Mouse (Mus musculus) liver, embryonic 14.5 days (tissue): ENCODE results near the gene Fbln1. TPM values are rescaled to one million over a fixed set of nuclear protein-coding genes. Genes with fewer than 3 reads are reported as not detected.

ENCODE experiments used
- ATAC-seq: fragments of 200-750 bp; cut with Nextera tagmentation; 2 replicates; pipeline ENCODE4 v1.8.0; 2017; ENCODE audit warnings: moderate number of reproducible peaks, mild to moderate bottlenecking, moderate library complexity; ENCODE audit not compliant: insufficient read depth
- DNase-seq, 3 experiments: peaks; one replicate each; pipeline ENCODE4 v3.0.0-alpha.2; 2012 to 2013; ENCODE audit warnings: low read depth in 3 of 3, low spot score in 3 of 3
- H3K27ac ChIP-seq: fragments of 300-500 bp; sonication (generic); 2 replicates; pipeline ENCODE4 v1.5.1; 2014; ENCODE audit warnings: moderate library complexity, mild to moderate bottlenecking, control low read depth, inconsistent platforms
- H3K27me3 ChIP-seq: fragments of 300-500 bp; sonication (generic); 2 replicates; pipeline ENCODE4 v1.6.1; 2014; ENCODE audit warnings: mild to moderate bottlenecking, low read length, moderate library complexity; ENCODE audit not compliant: control insufficient read depth, insufficient read depth
- H3K36me3 ChIP-seq: fragments of 300-500 bp; sonication (generic); replicated peaks from 2 replicates; pipeline ENCODE4 v1.6.1; 2014; ENCODE audit warnings: low read depth; ENCODE audit not compliant: control insufficient read depth, insufficient read depth
- H3K4me1 ChIP-seq, 2 experiments: fragments of 200-500 bp in 1 of 2; fragments of 300-500 bp in 1 of 2; sonication (generic) in 1 of 2; replicated peaks; 2 replicates each; pipeline ENCODE4 v1.6.1; 2012 to 2014; ENCODE audit warnings: antibody characterized with exemption in 1 of 2, inconsistent platforms in 1 of 2, low read length in 1 of 2; ENCODE audit not compliant: control insufficient read depth in 2 of 2, insufficient read depth in 2 of 2
- H3K4me2 ChIP-seq: fragments of 300-500 bp; sonication (generic); 2 replicates; pipeline ENCODE4 v1.6.1; 2014; ENCODE audit warnings: low read depth, mild to moderate bottlenecking, control low read depth, moderate library complexity
- H3K4me3 ChIP-seq, 2 experiments: fragments of 200-500 bp in 1 of 2; fragments of 300-500 bp in 1 of 2; sonication (generic) in 1 of 2; 2 replicates each; pipeline ENCODE4 v1.5.1; 2012 to 2014; ENCODE audit warnings: low read depth in 2 of 2, low read length in 2 of 2, mild to moderate bottlenecking in 2 of 2, control low read depth in 1 of 2, inconsistent platforms in 1 of 2, moderate library complexity in 1 of 2; ENCODE audit not compliant: insufficient read depth in 1 of 2
- H3K9ac ChIP-seq: fragments of 300-500 bp; sonication (generic); replicated peaks from 2 replicates; pipeline ENCODE4 v1.6.1; 2014; ENCODE audit warnings: mild to moderate bottlenecking, control low read depth, moderate library complexity
- H3K9me3 ChIP-seq: fragments of 300-500 bp; sonication (generic); 2 replicates; pipeline ENCODE4 v1.6.1; 2016; ENCODE audit warnings: low read length, mixed read lengths; ENCODE audit not compliant: control insufficient read depth
- CTCF ChIP-seq: IDR thresholded peaks from 2 replicates; pipeline ENCODE4 v1.5.1; 2016; ENCODE audit warnings: antibody characterized with exemption, low read depth, control low read depth
- EP300 ChIP-seq: IDR thresholded peaks from 2 replicates; pipeline ENCODE4 v1.6.1; 2016; ENCODE audit warnings: antibody characterized with exemption, low read depth
- whole genome bisulfite sequencing: fragments of 180-500 bp; shearing (Covaris S2); extraction: QIAGEN DNeasy Blood & Tissue Kit; methylation state at CpG from one replicate; pipeline ENCODE4 v1.1.7; 2014; ENCODE audit not compliant: insufficient replicate concordance; 5-methylcytosine and 5-hydroxymethylcytosine counted together
- polyA plus RNA-seq, 2 experiments: library from polyadenylated mRNA; depleted of rRNA in 1 of 2; stranded (reverse) in 1 of 2; unstranded in 1 of 2; fragments of >200 nt; fragmentation: Nextera tagmentation in 1 of 2; extraction: Ambion mirVana in 1 of 2; gene quantifications; 2 replicates each; pipeline versions ENCODE4 v1.2.1 to v1.2.3; 2012 to 2014

Fbln1 gene
- polyA plus RNA-seq, 2 experiments = 4.9 to 5.4 TPM

GRCm38 (mm10) chr15:85307061-85307660, 101.4 kb downstream of the Fbln1 start:
- 62% methylated on average over 2 of the region's 2 CpGs for WGBS
- no peak overlapping the region for H3K9ac ChIP-seq
- TF ChIP-seq CTCF = no peak
- TF ChIP-seq EP300 = no peak
- no peak for DNase-seq
- H3K4me3 ChIP-seq = no peak overlapping the region
- no peaks in the 10 kb centered on the region for H3K9me3 ChIP-seq
- 0 out of 4 replicates have a peak, but pooled peaks cover 0 to 2% of the 10 kb centered on the region in 2 experiments for H3K4me1 ChIP-seq
- no peak for ATAC-seq
- H3K27ac ChIP-seq = no peak overlapping the region
- no peak overlapping the region for H3K4me2 ChIP-seq
- H3K27me3 ChIP-seq = no peaks in the 10 kb centered on the region
- H3K36me3 ChIP-seq = no peaks in the 10 kb centered on the region

- Histone ChIP-seq H3K27ac (no peak overlapping the region), H3K36me3 (no peaks in the 10 kb centered on the region), H3K4me1 (0 out of 4 replicates have a peak, but pooled peaks cover 0 to 2% of the 10 kb centered on the region in 2 experiments), H3K9ac (no peak overlapping the region), H3K4me2 (no peak overlapping the region), H3K9me3 (no peaks in the 10 kb centered on the region), H3K4me3 (no peak overlapping the region), H3K27me3 (no peaks in the 10 kb centered on the region)
- no peak for DNase-seq
- ATAC-seq = no peak
- no peak for TF ChIP-seq CTCF
- WGBS = 53% methylated on average over 10 of the region's 10 CpGs
These were observed 105.4 kb downstream of the Fbln1 start for GRCm38 (mm10) chr15:85311058-85311657.

- 0 out of 4 replicates have a peak, but pooled peaks cover 0 to 2% of the 10 kb centered on the region in 2 experiments for H3K4me1 ChIP-seq
- no peaks in the 10 kb centered on the region for H3K9me3 ChIP-seq
- no peak overlapping the region for H3K4me3 ChIP-seq
- TF ChIP-seq CTCF (peak; percentile 89), EP300 (no peak)
- H3K4me2 ChIP-seq = no peak overlapping the region
- no peaks in the 10 kb centered on the region for H3K36me3 ChIP-seq
- ATAC-seq (no peak), DNase-seq (peak in 1 of 3 experiments; percentile 27)
- H3K9ac ChIP-seq = no peak overlapping the region
- no peak overlapping the region for H3K27ac ChIP-seq
- WGBS = 34% methylated on average over 12 of the region's 13 CpGs
- H3K27me3 ChIP-seq = no peaks in the 10 kb centered on the region
These were observed 109.8 kb downstream of the Fbln1 start for GRCm38 (mm10) chr15:85315378-85316025.

- Histone ChIP-seq H3K4me3 (no peak overlapping the region), H3K9me3 (no peaks in the 10 kb centered on the region), H3K27ac (no peak overlapping the region), H3K4me1 (0 out of 4 replicates have a peak, but pooled peaks cover 0 to 2% of the 10 kb centered on the region in 2 experiments), H3K4me2 (no peak overlapping the region), H3K27me3 (no peaks in the 10 kb centered on the region), H3K9ac (no peak overlapping the region), H3K36me3 (no peaks in the 10 kb centered on the region)
- TF ChIP-seq CTCF (no peak), EP300 (no peak)
- DNase-seq = no peak
- WGBS = 48% methylated on average over 14 of the region's 14 CpGs
- no peak for ATAC-seq
These were observed 110.8 kb downstream of the Fbln1 start for GRCm38 (mm10) chr15:85316342-85317140.
